Mouse (Mus musculus) neutrophil, adult 5-6 weeks (primary cell): ENCODE results near the gene Gm10147. TPM values are rescaled to one million over a fixed set of nuclear protein-coding genes. Genes with fewer than 3 reads are reported as not detected.
"Not testable (repeated sequence)": the region's sequence is repeated elsewhere in the genome, so short reads cannot be mapped to it uniquely, and the experiment has no call there.

Experiments
- ATAC-seq: fragments of 151-379, 151-347 bp; 2 replicates; pipeline ENCODE4 v1.8.0; 2017; ENCODE audit warnings: mild to moderate bottlenecking, moderate TSS enrichment; ENCODE audit not compliant: insufficient number of reproducible peaks, poor library complexity, low FRiP score, severe bottlenecking; ENCODE audit errors: extremely low read depth
- total RNA-seq: library from RNA; stranded (forward); fragments of 200-1000 nt; gene quantifications from 2 replicates; pipeline ENCODE4 v1.2.3, GENCODE M21; 2017

Gm10147 gene
- not detected in 2 replicates for total RNA-seq

DNA sequence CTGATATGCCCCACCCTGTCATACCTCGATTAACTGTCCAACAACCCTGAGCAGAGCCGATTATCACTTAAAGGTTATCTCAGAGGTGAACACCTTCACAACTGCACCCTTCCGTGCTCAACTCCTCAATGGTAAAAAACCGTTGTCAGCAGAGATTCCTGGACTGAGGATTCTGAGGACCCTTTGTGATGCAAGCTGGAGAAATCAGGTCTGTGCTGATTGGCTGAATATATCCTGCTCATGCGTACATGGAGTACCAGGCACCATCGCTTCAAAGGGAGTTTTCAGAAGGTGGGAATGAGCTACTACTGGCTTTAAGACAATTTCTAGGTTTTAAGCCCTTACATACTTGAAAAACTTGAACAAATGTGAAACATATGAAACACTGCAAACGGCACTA, at the start of gene Gm10147:
Gene Gm10147, minus strand, starts transcription at position 101 of the 400 bp plus-strand sequence.
- ATAC-seq, result not testable (repeated sequence)
